Mouse (Mus musculus): Measurements from ENCODE around the gene Ten1.

DNA sequence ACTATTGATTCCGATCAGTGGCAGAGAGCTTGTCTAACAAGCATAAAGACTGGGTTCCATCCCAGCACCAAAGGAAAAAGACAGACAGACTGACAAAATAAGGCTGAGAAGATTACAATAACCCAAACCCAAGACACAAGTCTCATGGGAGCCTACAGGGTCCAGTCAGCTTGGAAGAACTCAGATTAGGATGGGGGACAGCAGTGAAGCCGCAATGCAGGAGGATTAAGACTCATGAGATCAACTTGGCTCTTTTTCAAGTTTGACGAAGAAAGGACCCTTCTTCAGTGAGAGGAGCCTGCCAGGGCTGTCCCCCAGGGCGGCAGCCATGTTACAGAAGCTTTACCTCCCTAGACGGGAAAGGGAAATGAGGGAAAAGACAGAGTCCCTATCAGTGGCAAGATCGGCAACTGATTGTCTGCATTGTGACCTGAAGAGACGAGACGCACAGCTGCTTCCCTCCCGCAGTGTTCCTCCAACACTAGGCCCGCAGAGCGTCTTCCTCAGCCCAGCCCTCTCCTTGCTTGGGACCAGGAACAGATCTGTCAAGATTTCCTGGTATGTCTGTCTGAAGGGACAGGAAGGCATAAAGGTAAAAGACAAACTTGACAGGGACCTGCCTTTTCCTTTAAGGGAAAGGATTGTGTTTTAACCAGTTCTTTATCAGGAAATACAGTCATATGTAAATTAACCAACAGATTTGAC is 11.3 kb upstream of the Ten1 start:
- TF ChIP-seq CTCF (IDR thresholded peaks at IDR 0.05; ENCODE audit: low read depth, low read length) (no peak), POLR2A (IDR thresholded peaks at IDR 0.05; ENCODE audit: borderline replicate concordance, low read depth, low read length) (no peak)

Measured in bone marrow macrophage, adult 2 months (primary cell).